Mouse (Mus musculus) Patski (cell line): ENCODE results near the gene Mark2. TPM values are rescaled to one million over a fixed set of nuclear protein-coding genes. Genes with fewer than 3 reads are reported as not detected.

Experiments
- ATAC-seq: fragments of 100-300 bp; one replicate; pipeline ENCODE4 v1.8.0; 2021
- CTCF ChIA-PET: fragments of 350-600 bp; sonication (Branson Sonifier 250); formaldehyde crosslinking; loops from one replicate; lab custom pipeline; 2022; ENCODE audit warnings: inconsistent platforms; lab: Charles Lee
- POLR2A ChIA-PET: fragments of 350-600 bp; sonication (Branson Sonifier 250); formaldehyde crosslinking; loops from one replicate; lab custom pipeline; 2022; ENCODE audit warnings: antibody characterized with exemption, inconsistent platforms; lab: Charles Lee
- DNase-seq: peaks from one replicate; pipeline ENCODE4 v3.0.0-alpha.2; 2011; ENCODE audit warnings: low read depth, low spot score
- H3K27me3 ChIP-seq: fragments of 371-371 bp; one replicate; pipeline ENCODE4 v1.5.1; 2021
- CTCF ChIP-seq: fragments of 100-300 bp; IDR thresholded peaks from one replicate; pipeline ENCODE4 v1.5.1; 2021
- in situ Hi-C: fragments of 300-500 bp; cut with MboI; formaldehyde crosslinking; loops from 3 replicates; pipeline ENCODE4 v1.11.1; 2018; ENCODE audit warnings: low pct_unique_long_range_greater_than_20kb, mixed read lengths
- polyA plus RNA-seq: library from polyadenylated mRNA; unstranded; gene quantifications from one replicate; pipeline ENCODE4 v1.2.3, GENCODE M21; 2021

The Mark2 gene
- polyA plus RNA-seq, 1 experiment from 2014 or later, result 76.9 TPM

DNA sequence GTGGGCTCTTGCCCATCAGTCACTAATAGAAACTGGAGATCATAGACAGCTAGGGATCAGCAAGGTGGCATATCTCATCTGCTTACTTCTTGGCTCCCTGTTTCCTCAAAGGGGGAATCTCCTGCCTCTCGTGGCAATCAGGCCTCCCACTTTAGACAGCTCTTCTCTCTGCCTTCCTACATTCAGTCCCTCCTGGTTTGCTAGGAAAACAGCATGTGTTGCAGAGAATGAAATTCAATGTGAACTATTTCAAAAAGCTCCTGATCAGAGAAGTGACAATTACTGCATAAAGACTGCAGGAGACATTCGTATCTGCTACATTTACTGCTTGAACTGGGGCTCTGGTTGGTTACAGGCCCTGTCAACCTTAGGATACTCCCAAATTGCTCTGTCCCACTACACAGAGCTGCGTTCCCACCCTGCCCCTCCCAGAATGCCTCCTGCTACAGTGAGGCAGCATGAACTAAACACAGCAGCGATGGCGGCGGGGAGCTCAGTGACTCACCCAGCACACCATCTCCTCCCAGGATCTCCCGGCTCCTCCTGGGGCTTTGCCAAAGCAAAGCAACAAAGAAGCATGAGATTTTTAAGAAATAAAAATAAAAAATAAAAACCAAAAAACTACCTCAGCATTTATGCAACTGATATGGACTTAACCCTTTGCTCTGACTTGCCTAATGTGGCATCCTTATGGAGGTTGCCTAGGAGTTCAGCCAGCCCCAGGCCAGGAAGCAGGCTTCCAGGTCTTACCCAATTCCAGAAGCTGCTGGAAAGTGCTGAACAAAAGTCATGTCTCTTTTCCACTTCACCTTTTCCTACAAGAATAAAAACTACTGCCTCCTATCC lies 39.8 kb downstream of the Mark2 start:
- DNase-seq (no peak), ATAC-seq (peak; percentile 67)
- in situ Hi-C loops, result no loop called here
- H3K27me3 ChIP-seq, result no peaks in the 10 kb centered on the region
- ChIA-PET CTCF (interaction anchor here (1.0 to 1.7 kb wide), 9 partner anchors 9 to 34 kb away, joined by 3 to 6 read pairs (median 3); no protein-coding TSS in a partner anchor), POLR2A (interaction anchor here (0.7 to 2.4 kb wide), 3 partner anchors 19 to 39 kb away, joined by 3 to 11 read pairs (median 3); no protein-coding TSS in a partner anchor)
- TF ChIP-seq CTCF, result no peak

GRCm38 (mm10) chr19:7300078-7300477 lies 41.6 kb downstream of the Mark2 start:
- no peak for DNase-seq
- ATAC-seq, result no peak
- CTCF ChIA-PET, result interaction anchor here (0.6 to 1.6 kb wide), 5 partner anchors 19 to 80 kb away, joined by 3 to 6 read pairs (median 3); no protein-coding TSS in a partner anchor
- POLR2A ChIA-PET, result no interaction called here
- in situ Hi-C loops, result no loop called here
- H3K27me3 ChIP-seq, result no peaks in the 10 kb centered on the region
- TF ChIP-seq CTCF, result no peak

- ChIA-PET CTCF (no interaction called here), POLR2A (no interaction called here)
- in situ Hi-C loops, result no loop called here
- no peaks in the 10 kb centered on the region for H3K27me3 ChIP-seq
- DNase-seq (no peak), ATAC-seq (no peak)
- no peak for TF ChIP-seq CTCF
Measured at GRCm38 (mm10) chr19:7299052-7299451, 42.6 kb downstream of the Mark2 start.

DNA sequence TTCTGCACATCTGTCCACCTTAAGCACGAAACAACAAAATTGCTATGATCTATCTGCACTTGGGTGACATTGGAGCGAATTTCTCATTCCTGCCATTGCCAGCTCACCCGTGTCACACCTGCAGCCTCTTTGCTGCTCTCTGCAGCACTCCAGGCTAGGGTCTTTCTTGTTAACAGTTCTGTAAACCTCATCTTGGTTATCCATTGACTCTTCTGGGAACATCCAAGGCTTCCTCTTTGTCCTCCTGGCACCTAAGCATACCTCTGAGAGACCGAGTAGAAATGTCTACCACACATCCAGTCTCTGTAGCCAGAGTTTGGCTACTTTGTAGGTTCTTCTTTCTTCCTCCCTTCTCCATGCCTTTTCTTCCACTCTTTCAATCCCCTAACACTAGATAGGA lies 45.7 kb downstream of the Mark2 start:
- no peak for ATAC-seq
- TF ChIP-seq CTCF, result no peak
- no peaks in the 10 kb centered on the region for H3K27me3 ChIP-seq
- no peak for DNase-seq
- POLR2A ChIA-PET, result no interaction called here
- CTCF ChIA-PET, result no interaction called here
- in situ Hi-C loops, result no loop called here

GRCm38 (mm10) chr19:7295071-7295658 lies 46.5 kb downstream of the Mark2 start:
- H3K27me3 ChIP-seq, result no peaks in the 10 kb centered on the region
- peak; percentile 65 for ATAC-seq
- TF ChIP-seq CTCF, result no peak
- CTCF ChIA-PET, result interaction anchor here (1.5 kb wide), 1 partner anchor 13 kb away, joined by 4 read pairs; no protein-coding TSS in a partner anchor
- POLR2A ChIA-PET, result interaction anchor here (2.5 kb wide), 1 partner anchor 46 kb away, joined by 6 read pairs; no protein-coding TSS in a partner anchor
- in situ Hi-C loops, result no loop called here
- no peak for DNase-seq

DNA sequence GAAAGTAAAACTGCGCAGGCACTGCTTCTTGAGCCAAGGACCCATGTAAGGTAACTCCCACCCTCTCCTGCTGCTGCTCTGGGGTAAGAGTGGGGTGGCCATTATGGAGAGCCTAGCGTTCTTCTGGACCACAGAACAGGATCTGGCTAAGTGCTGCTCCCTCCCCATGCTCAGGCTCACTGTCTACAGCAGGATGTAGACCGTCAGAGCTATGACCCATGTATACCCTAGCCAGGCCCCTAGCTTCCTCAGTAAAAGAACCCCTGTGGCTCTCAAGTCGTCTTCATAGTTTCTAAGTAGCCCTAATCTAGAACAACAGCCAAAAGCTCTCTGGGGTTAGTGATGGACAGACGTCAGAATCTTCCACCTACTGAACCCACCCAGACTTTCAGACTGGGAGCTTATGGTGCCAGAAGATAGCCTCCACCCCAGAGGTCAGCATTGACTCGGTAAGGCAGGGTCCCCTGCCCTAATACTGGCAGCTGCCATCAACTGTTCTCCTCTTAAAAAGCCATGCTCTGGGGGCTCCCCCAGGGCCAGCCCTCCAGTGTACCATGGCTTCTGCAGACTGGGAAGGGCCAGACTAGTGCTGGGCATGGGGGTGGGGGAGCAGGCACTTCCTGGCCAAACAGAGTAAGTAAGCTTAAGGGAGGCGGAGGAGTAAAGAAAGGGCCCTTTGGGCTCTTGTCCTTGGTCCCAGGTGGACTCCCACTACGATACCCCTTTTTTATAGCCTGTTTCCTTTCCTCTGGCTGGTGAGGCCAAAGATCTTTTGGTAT lies 47.4 kb downstream of the Mark2 start:
- TF ChIP-seq CTCF, result no peak
- in situ Hi-C loops, result no loop called here
- ChIA-PET CTCF (interaction anchor here (1.1 to 1.9 kb wide), 3 partner anchors 14 to 51 kb away, joined by 3 to 6 read pairs (median 4); no protein-coding TSS in a partner anchor), POLR2A (interaction anchor here (2.5 kb wide), 1 partner anchor 47 kb away, joined by 6 read pairs; no protein-coding TSS in a partner anchor)
- no peaks in the 10 kb centered on the region for H3K27me3 ChIP-seq
- DNase-seq, result no peak
- ATAC-seq, result no peak

GRCm38 (mm10) chr19:7291958-7292709 lies 49.5 kb downstream of the Mark2 start:
- CTCF ChIA-PET, result interaction anchor here (0.9 to 1.9 kb wide), 8 partner anchors 9 to 53 kb away, joined by 3 to 6 read pairs (median 4); no protein-coding TSS in a partner anchor
- H3K27me3 ChIP-seq, result no peaks in the 10 kb centered on the region
- ATAC-seq (no peak), DNase-seq (no peak)
- in situ Hi-C loops, result no loop called here
- TF ChIP-seq CTCF, result no peak
- POLR2A ChIA-PET, result interaction anchor here (1.0 to 1.3 kb wide), 2 partner anchors 11 to 46 kb away, joined by 3 read pairs; no protein-coding TSS in a partner anchor

GRCm38 (mm10) chr19:7289767-7290166 lies 51.9 kb downstream of the Mark2 start:
- H3K27me3 ChIP-seq, result no peaks in the 10 kb centered on the region
- TF ChIP-seq CTCF, result no peak
- CTCF ChIA-PET, result interaction anchor here (1.0 to 1.7 kb wide), 4 partner anchors 14 to 55 kb away, joined by 4 to 6 read pairs (median 4); no protein-coding TSS in a partner anchor
- no peak for DNase-seq
- POLR2A ChIA-PET, result no interaction called here
- in situ Hi-C loops, result loop anchor here (5.0 kb wide), 1 partner anchor 48 kb away; no protein-coding TSS in a partner anchor
- no peak for ATAC-seq

GRCm38 (mm10) chr19:7288288-7288687 lies 53.4 kb downstream of the Mark2 start:
- CTCF ChIA-PET, result interaction anchor here (1.1 to 1.2 kb wide), 2 partner anchors 14 to 65 kb away, joined by 3 read pairs; no protein-coding TSS in a partner anchor
- in situ Hi-C loops, result loop anchor here (5.0 kb wide), 1 partner anchor 49 kb away; no protein-coding TSS in a partner anchor
- TF ChIP-seq CTCF, result no peak

More at GRCm38 (mm10) chr19:7288288-7288687, 53.4 kb downstream of the Mark2 start:
- ATAC-seq (no peak), DNase-seq (no peak)
- POLR2A ChIA-PET, result interaction anchor here (0.6 kb wide), 1 partner anchor 81 kb away, joined by 9 read pairs; no protein-coding TSS in a partner anchor
- no peaks in the 10 kb centered on the region for H3K27me3 ChIP-seq
